Mouse (Mus musculus) stomach, embryonic 14.5 days (tissue): ENCODE data around the gene Polr3h. TPM values are rescaled to one million over a fixed set of nuclear protein-coding genes. Genes with fewer than 3 reads are reported as not detected.

Experiments used
- ATAC-seq: fragments of 200-750 bp; cut with Nextera tagmentation; 2 replicates; pipeline ENCODE4 v1.8.0; 2017; ENCODE audit warnings: low read depth, moderate TSS enrichment; ENCODE audit not compliant: insufficient number of reproducible peaks, insufficient read depth, low FRiP score
- H3K27ac ChIP-seq: fragments of 300-500 bp; sonication (generic); 2 replicates; pipeline ENCODE4 v1.5.1; 2014; ENCODE audit warnings: mild to moderate bottlenecking, low read length, moderate library complexity, mixed read lengths
- H3K27me3 ChIP-seq: fragments of 300-500 bp; sonication (generic); 2 replicates; pipeline ENCODE4 v1.6.1; 2014; ENCODE audit warnings: low read length, control low read depth, mixed read lengths; ENCODE audit not compliant: control insufficient read depth, insufficient read depth
- H3K36me3 ChIP-seq: fragments of 300-500 bp; sonication (generic); 2 replicates; pipeline ENCODE4 v1.6.1; 2014; ENCODE audit warnings: mild to moderate bottlenecking, control low read depth, low read length, moderate library complexity, mixed read lengths; ENCODE audit not compliant: control insufficient read depth, insufficient read depth
- H3K4me1 ChIP-seq: fragments of 300-500 bp; sonication (generic); 2 replicates; pipeline ENCODE4 v1.6.1; 2014; ENCODE audit warnings: low read length, control low read depth, mixed read lengths; ENCODE audit not compliant: control insufficient read depth, insufficient read depth
- H3K4me2 ChIP-seq: fragments of 300-500 bp; sonication (generic); replicated peaks from 2 replicates; pipeline ENCODE4 v1.6.1; 2014; ENCODE audit warnings: low read depth, low read length, control low read depth
- H3K4me3 ChIP-seq: fragments of 300-500 bp; sonication (generic); 2 replicates; pipeline ENCODE4 v1.5.1; 2014; ENCODE audit warnings: low read depth, low read length, control low read depth
- H3K9ac ChIP-seq: fragments of 300-500 bp; sonication (generic); replicated peaks from 2 replicates; pipeline ENCODE4 v1.6.1; 2014; ENCODE audit warnings: low read depth, mild to moderate bottlenecking, control low read depth, low read length, moderate library complexity, mixed read lengths
- H3K9me3 ChIP-seq: fragments of 300-500 bp; sonication (generic); 2 replicates; pipeline ENCODE4 v1.6.1; 2016; ENCODE audit warnings: low read depth, low read length, control low read depth; ENCODE audit not compliant: control insufficient read depth
- WGBS: fragments of 180-500 bp; shearing (Covaris S2); extraction: QIAGEN DNeasy Blood & Tissue Kit; methylation state at CpG from one replicate; pipeline ENCODE4 v1.1.7; 2014; 5-methylcytosine and 5-hydroxymethylcytosine counted together
- polyA plus RNA-seq: library from polyadenylated mRNA; unstranded; fragments of >200 nt; fragmentation: Nextera tagmentation; extraction: Ambion mirVana; gene quantifications from 2 replicates; pipeline ENCODE4 v1.2.1, GENCODE M21; 2014

Polr3h gene
- polyA plus RNA-seq, 1 experiment from 2014 or later, result 68.0 TPM

- peak; percentile 81 for ATAC-seq
- peak overlapping the region; percentile 98 for H3K27ac ChIP-seq
- peaks cover 5% of the 10 kb centered on the region; the same call in 1 of the 2 replicates for H3K36me3 ChIP-seq
- peak overlapping the region; percentile 89 for H3K9ac ChIP-seq
- H3K27me3 ChIP-seq, result no peaks in the 10 kb centered on the region
- H3K4me1 ChIP-seq, result 0 out of 2 replicates have a peak, but pooled peaks cover 5% of the 10 kb centered on the region
- 2% methylated on average over 39 of the region's 39 CpGs for WGBS
- H3K4me2 ChIP-seq, result peak overlapping the region; percentile 96
- peak overlapping the region; percentile 76 for H3K4me3 ChIP-seq
- H3K9me3 ChIP-seq, result no peaks in the 10 kb centered on the region
These were observed 66.4 kb downstream of the Polr3h start for GRCm38 (mm10) chr15:81859330-81860255.

GRCm38 (mm10) chr15:81858517-81859329, 67.3 kb downstream of the Polr3h start, which contains the start of gene Tob2:
Gene Tob2, minus strand, starts transcription at chr15:81858796.
- Histone ChIP-seq H3K9ac (peak within 1 kb of the TSS; percentile 89), H3K27me3 (no peaks in the 10 kb centered on the region), H3K9me3 (no peaks in the 10 kb centered on the region), H3K27ac (peak within 1 kb of the TSS; percentile 98), H3K4me3 (peak within 1 kb of the TSS; percentile 76), H3K4me1 (0 out of 2 replicates have a peak, but pooled peaks cover 5% of the 10 kb centered on the region), H3K4me2 (peak within 1 kb of the TSS; percentile 96), H3K36me3 (no peaks in the 10 kb centered on the region)
- ATAC-seq, result no peak
- WGBS, result under 1% methylated on average over 44 of the region's 44 CpGs

- Histone ChIP-seq H3K9ac (peak overlapping the region; percentile 89), H3K36me3 (no peaks in the 10 kb centered on the region), H3K9me3 (no peaks in the 10 kb centered on the region), H3K4me1 (0 out of 2 replicates have a peak, but pooled peaks cover 5% of the 10 kb centered on the region), H3K27me3 (no peaks in the 10 kb centered on the region), H3K4me2 (peak overlapping the region; percentile 96), H3K4me3 (peak overlapping the region; percentile 76), H3K27ac (peak overlapping the region; percentile 98)
- ATAC-seq, result no peak
- 0% methylated on average over 23 of the region's 23 CpGs for WGBS
These were observed 67.9 kb downstream of the Polr3h start for GRCm38 (mm10) chr15:81858138-81858516.

- peak overlapping the region; percentile 96 for H3K4me2 ChIP-seq
- H3K27me3 ChIP-seq, result no peaks in the 10 kb centered on the region
- WGBS, result 0% methylated on average over 33 of the region's 33 CpGs
- ATAC-seq, result no peak
- H3K27ac ChIP-seq, result peak overlapping the region; percentile 98
- 0 out of 2 replicates have a peak, but pooled peaks cover 5% of the 10 kb centered on the region for H3K4me1 ChIP-seq
- no peaks in the 10 kb centered on the region for H3K9me3 ChIP-seq
- H3K9ac ChIP-seq, result peak overlapping the region; percentile 89
- 0 out of 2 replicates have a peak, but pooled peaks cover under 1% of the 10 kb centered on the region for H3K36me3 ChIP-seq
- H3K4me3 ChIP-seq, result peak overlapping the region; percentile 76
These were observed 68.3 kb downstream of the Polr3h start for GRCm38 (mm10) chr15:81857724-81858116.

- Histone ChIP-seq H3K4me1 (0 out of 2 replicates have a peak, but pooled peaks cover 5% of the 10 kb centered on the region), H3K4me2 (peak overlapping the region; percentile 96), H3K9me3 (no peaks in the 10 kb centered on the region), H3K27ac (peak overlapping the region; percentile 98), H3K4me3 (peak overlapping the region; percentile 76), H3K36me3 (0 out of 2 replicates have a peak, but pooled peaks cover 3% of the 10 kb centered on the region), H3K9ac (peak overlapping the region; percentile 89), H3K27me3 (no peaks in the 10 kb centered on the region)
- no peak for ATAC-seq
- 2% methylated on average over 14 of the region's 14 CpGs for WGBS
These were observed 68.9 kb downstream of the Polr3h start for GRCm38 (mm10) chr15:81856938-81857723.

- H3K4me3 ChIP-seq, result peak overlapping the region; percentile 76
- H3K27me3 ChIP-seq, result no peaks in the 10 kb centered on the region
- peak overlapping the region; percentile 89 for H3K9ac ChIP-seq
- no peaks in the 10 kb centered on the region for H3K9me3 ChIP-seq
- peak overlapping the region; percentile 96 for H3K4me2 ChIP-seq
- peak; percentile 88 for ATAC-seq
- H3K4me1 ChIP-seq, result 0 out of 2 replicates have a peak, but pooled peaks cover 5% of the 10 kb centered on the region
- WGBS, result under 1% methylated on average over 28 of the region's 28 CpGs
- peaks cover 11% of the 10 kb centered on the region for H3K36me3 ChIP-seq
- H3K27ac ChIP-seq, result peak overlapping the region; percentile 98
These were observed 69.8 kb downstream of the Polr3h start for GRCm38 (mm10) chr15:81856030-81856790.

GRCm38 (mm10) chr15:81853081-81853480, 73.0 kb downstream of the Polr3h start:
- Histone ChIP-seq H3K27me3 (no peaks in the 10 kb centered on the region), H3K4me1 (no peaks in the 10 kb centered on the region), H3K36me3 (peaks cover 35% of the 10 kb centered on the region), H3K9me3 (no peaks in the 10 kb centered on the region), H3K9ac (no peak overlapping the region), H3K27ac (no peak overlapping the region), H3K4me3 (no peak overlapping the region), H3K4me2 (no peak overlapping the region)
- no peak for ATAC-seq
- 81% methylated on average over 7 of the region's 7 CpGs for WGBS
